In genomic region chr17:35861198-35861857, GRCm38 (mm10) we compare ENCODE assay signal across 8 mouse cellular contexts. TPM values are rescaled to one million over a fixed set of nuclear protein-coding genes. Genes with fewer than 3 reads are reported as not detected.
DNase-seq lines count a peak whose midpoint lies in the region; ATAC-seq and TF ChIP-seq lines count a peak whose summit lies in the region.

TSS of gene Nrm (plus strand) at chr17:35861318.

- peak within 1 kb of the TSS; percentile 91 for H3K9ac ChIP-seq in ES-E14 (ENCODE audit: insufficient read depth, low read depth, low read length, poor library complexity, severe bottlenecking)
- H3K9ac ChIP-seq in forebrain, embryonic 14.5 days (ENCODE audit: low read length): peak within 1 kb of the TSS; percentile 77
- H3K9ac ChIP-seq in lung, embryonic 16.5 days (ENCODE audit: low read length): peak within 1 kb of the TSS; percentile 81

- intact Hi-C loops in heart, postnatal 14 days (cut with DNase I): loop anchor here (2.0 kb wide), 1 partner anchor 19 kb away; no protein-coding TSS in a partner anchor

- no peaks in the 10 kb centered on the region for H3K27me3 ChIP-seq in forebrain, embryonic 14.5 days (replicated peaks; ENCODE audit: control insufficient read depth, insufficient read depth, low read length)
- no peaks in the 10 kb centered on the region for H3K27me3 ChIP-seq in lung, embryonic 16.5 days (ENCODE audit: control insufficient read depth, insufficient read depth, low read depth, low read length)

- in situ Hi-C loops in ES-E14 (cut with MboI; ENCODE audit: low sequenced_read_pairs in 2 of 2, unreplicated experiment in 2 of 2): no loop called here

- ATAC-seq in forebrain, embryonic 14.5 days: peak; percentile 92
- ATAC-seq in lung, embryonic 16.5 days (ENCODE audit: low read depth): peak; percentile 91

- peak; percentile 84 for DNase-seq in ES-E14 (ENCODE audit: low read depth, low spot score)
- peak; percentile 87 for DNase-seq in cerebellum, adult 11 months
- peak; percentile 95 for DNase-seq in forebrain, embryonic 14.5 days (ENCODE audit: low spot score)
- DNase-seq in heart, postnatal 14 days: peak; percentile 92 to 94
- peak; percentile 86 to 87 for DNase-seq in layer of hippocampus, adult 18-20 months (ENCODE audit: low spot score in 2 of 2)
- peak; percentile 79 for DNase-seq in ovary, adult 18-20 months (ENCODE audit: low spot score)
- DNase-seq in thymus, postnatal 0 days (ENCODE audit: low spot score): peak; percentile 80

- peak within 1 kb of the TSS; percentile 91 to 96 for H3K4me3 ChIP-seq in ES-E14 (ENCODE audit: insufficient read depth in 1 of 2, low read depth in 1 of 2, low read length in 2 of 2, poor library complexity in 1 of 2, severe bottlenecking in 1 of 2)
- peak within 1 kb of the TSS; percentile 71 for H3K4me3 ChIP-seq in forebrain, embryonic 14.5 days (ENCODE audit: low read depth, low read length)
- peak within 1 kb of the TSS; percentile 88 for H3K4me3 ChIP-seq in lung, embryonic 16.5 days (ENCODE audit: low read length)

- H3K27ac ChIP-seq in ES-E14 (ENCODE audit: insufficient read depth, low read depth, low read length, poor library complexity, severe bottlenecking): peak within 1 kb of the TSS; percentile 88
- peak within 1 kb of the TSS; percentile 95 for H3K27ac ChIP-seq in forebrain, embryonic 14.5 days (ENCODE audit: low read depth, low read length)
- H3K27ac ChIP-seq in lung, embryonic 16.5 days (ENCODE audit: low read length): peak within 1 kb of the TSS; percentile 96

- WGBS in forebrain, embryonic 14.5 days: under 1% methylated on average over 47 of the region's 47 CpGs
- WGBS in lung, embryonic 16.5 days: under 1% methylated on average over 47 of the region's 47 CpGs

- peaks cover 17% of the 10 kb centered on the region for H3K36me3 ChIP-seq in ES-E14 (ENCODE audit: control insufficient read depth, insufficient read depth, low read length, poor library complexity, severe bottlenecking)
- peaks cover 28% of the 10 kb centered on the region for H3K36me3 ChIP-seq in forebrain, embryonic 14.5 days (ENCODE audit: control insufficient read depth, insufficient read depth, low read length)
- H3K36me3 ChIP-seq in lung, embryonic 16.5 days (ENCODE audit: control insufficient read depth, insufficient read depth, low read length): peaks cover 15% of the 10 kb centered on the region

- peaks cover 2 to 19% of the 10 kb centered on the region in 2 experiments; a peak in 2 of 4 replicates for H3K4me1 ChIP-seq in ES-E14 (ENCODE audit: control insufficient read depth in 2 of 2, insufficient read depth in 2 of 2, low read length in 2 of 2, poor library complexity in 1 of 2)
- peaks cover 3% of the 10 kb centered on the region; the same call in 1 of the 2 replicates for H3K4me1 ChIP-seq in forebrain, embryonic 14.5 days (ENCODE audit: control insufficient read depth, insufficient read depth, low read length)
- peaks cover 13% of the 10 kb centered on the region for H3K4me1 ChIP-seq in lung, embryonic 16.5 days (replicated peaks; ENCODE audit: control insufficient read depth, insufficient read depth, low read length)

- H3K9me3 ChIP-seq in ES-E14 (ENCODE audit: control insufficient read depth, insufficient read depth, low read depth, low read length): no peaks in the 10 kb centered on the region
- no peaks in the 10 kb centered on the region for H3K9me3 ChIP-seq in forebrain, embryonic 14.5 days (replicated peaks; ENCODE audit: control insufficient read depth, low read length)
- no peaks in the 10 kb centered on the region for H3K9me3 ChIP-seq in lung, embryonic 16.5 days (ENCODE audit: control insufficient read depth, low read length)

- H3K4me2 ChIP-seq in forebrain, embryonic 14.5 days (ENCODE audit: low read length): peak within 1 kb of the TSS; percentile 57
- peak within 1 kb of the TSS; percentile 78 for H3K4me2 ChIP-seq in lung, embryonic 16.5 days (ENCODE audit: low read depth, low read length)

TF ChIP-seq in ES-E14, 5 proteins besides CTCF, POLR2A, EP300 and RAD21:
- TF ChIP-seq ZC3H11A (IDR thresholded peaks at IDR 0.05; ENCODE audit: borderline replicate concordance, low read depth, low read length) (no peak), CHD2 (IDR thresholded peaks at IDR 0.05; ENCODE audit: low read depth, low read length) (no peak), HCFC1 (IDR thresholded peaks at IDR 0.05; ENCODE audit: borderline replicate concordance, insufficient read depth, low read length) (0 out of 2 replicates have a peak, but pooled peaks have one; percentile 14)
TF ChIP-seq in ES-E14: peak in this region for 1.

RNA-seq across cellular contexts. Expression of gene Nrm, which starts in this region (rescaled TPM):
- 24.7 and 43.0 TPM in 2 replicates for total RNA-seq in ES-E14 (2012; rRNA removed)
- 23.9 and 29.6 TPM in 2 replicates for polyA plus RNA-seq in forebrain, embryonic 14.5 days (2014; fragmentation: Nextera tagmentation; extraction: Ambion mirVana)
- 1 to 10 TPM; 3.8 to 6.0 TPM for total RNA-seq in heart, postnatal 14 days (2021)
- total RNA-seq in layer of hippocampus, adult 18-20 months (2021): 1 to 10 TPM; 1.6 to 1.9 TPM
- polyA plus RNA-seq in lung, embryonic 16.5 days (2015; fragmentation: Nextera tagmentation; extraction: Ambion mirVana): 65.6 and 67.9 TPM in 2 replicates
- 53.7 and 59.1 TPM in 2 replicates for polyA plus RNA-seq in thymus, postnatal 0 days (2015; fragmentation: Nextera tagmentation; extraction: Ambion mirVana)

Comparison
In these comparisons a context has a peak if more than half of its experiments do, and no peak if none do; other contexts are left out.
1. Peak in every context shown above with its lines: DNase-seq, ATAC-seq, H3K4me3 ChIP-seq and H3K27ac ChIP-seq.